Mouse (Mus musculus) bone marrow, adult 2 months (tissue): ENCODE results near the gene Kctd15.

Experiments
- CTCF ChIP-seq: fragments of 200-500 bp; IDR thresholded peaks from 2 replicates; pipeline ENCODE4 v1.5.1; 2011; ENCODE audit warnings: low read length, control low read depth; ENCODE audit not compliant: control insufficient read depth, insufficient read depth
- POLR2A ChIP-seq: fragments of 200-500 bp; IDR thresholded peaks from 2 replicates; pipeline ENCODE4 v1.6.1; 2011; ENCODE audit warnings: low read depth, mild to moderate bottlenecking, control low read depth, low read length, borderline replicate concordance; ENCODE audit not compliant: control insufficient read depth

GRCm38 (mm10) chr7:34643329-34643728 lies 13.2 kb downstream of the Kctd15 start:
- TF ChIP-seq POLR2A (no peak), CTCF (no peak)
